Mouse (Mus musculus): ENCODE measurements around the gene Gpc1.

DNA sequence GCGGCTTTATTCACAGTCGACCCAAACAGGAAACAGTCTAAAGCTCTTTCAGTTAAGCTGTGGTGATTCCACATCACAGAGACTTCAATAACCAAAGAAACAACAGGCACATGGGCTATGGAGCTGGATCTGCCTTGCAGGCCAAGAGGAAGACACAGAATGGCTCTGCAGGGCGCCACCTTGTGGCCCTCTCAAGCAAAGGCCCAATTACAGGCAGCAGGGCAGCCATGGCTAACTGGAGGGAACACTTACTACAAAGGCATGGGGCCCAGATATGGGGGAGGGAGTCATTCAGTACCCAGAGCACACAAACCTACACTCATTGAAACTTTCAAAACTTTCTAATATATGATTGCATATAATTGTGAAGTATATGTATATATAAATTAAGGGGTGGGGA, 63.6 kb downstream of the Gpc1 start:
- no peak for TF ChIP-seq USF1 (IDR thresholded peaks at IDR 0.05; ENCODE audit: low read depth)
- TF ChIP-seq MYOG (IDR thresholded peaks at IDR 0.05; ENCODE audit: control insufficient read depth, extremely low read depth, insufficient read length): no peak
- TF ChIP-seq MAX (IDR thresholded peaks at IDR 0.05): no peak
